Mouse (Mus musculus) yolk sac, embryonic 10.5 days (tissue): ENCODE data around the gene Pus7.
"Not testable (repeated sequence)": the region's sequence is repeated elsewhere in the genome, so short reads cannot be mapped to it uniquely, and the experiment has no call there.

ENCODE experiments used
- DNase-seq: peaks from one replicate; pipeline ENCODE4 v3.0.0-alpha.2; 2017; ENCODE audit warnings: low spot score

Pus7 gene

DNA sequence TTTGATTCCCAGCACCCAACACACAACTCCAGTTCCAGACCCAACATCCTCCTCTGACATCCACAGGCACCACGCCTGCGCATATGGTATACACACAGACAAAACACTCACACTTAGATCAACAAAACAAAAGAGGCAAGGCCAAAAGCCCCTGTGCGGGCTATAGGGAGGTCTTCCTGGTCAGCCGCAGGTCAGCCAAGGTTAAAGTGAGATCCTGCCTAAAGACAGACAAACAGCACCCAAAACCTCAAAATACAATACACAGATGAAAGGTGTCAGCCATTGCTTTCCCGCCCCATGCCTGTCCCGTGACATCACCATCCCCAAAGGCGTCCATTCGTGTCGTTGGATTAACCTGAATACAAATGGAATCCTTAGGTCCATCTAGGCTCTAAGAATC is 27.9 kb downstream of the Pus7 start:
- no peak for DNase-seq

GRCm38 (mm10) chr5:23749882-23750281 is 33.6 kb downstream of the Pus7 start:
- DNase-seq: no peak

- DNase-seq: no peak
Measured at GRCm38 (mm10) chr5:23743261-23743660, 40.2 kb downstream of the Pus7 start.

GRCm38 (mm10) chr5:23737111-23737510 is 46.4 kb downstream of the Pus7 start:
- DNase-seq: no peak

- no peak for DNase-seq
Measured at GRCm38 (mm10) chr5:23736366-23736765, 47.1 kb downstream of the Pus7 start.

- DNase-seq: no peak
Measured at GRCm38 (mm10) chr5:23721956-23722355, 61.6 kb downstream of the Pus7 start.

DNA sequence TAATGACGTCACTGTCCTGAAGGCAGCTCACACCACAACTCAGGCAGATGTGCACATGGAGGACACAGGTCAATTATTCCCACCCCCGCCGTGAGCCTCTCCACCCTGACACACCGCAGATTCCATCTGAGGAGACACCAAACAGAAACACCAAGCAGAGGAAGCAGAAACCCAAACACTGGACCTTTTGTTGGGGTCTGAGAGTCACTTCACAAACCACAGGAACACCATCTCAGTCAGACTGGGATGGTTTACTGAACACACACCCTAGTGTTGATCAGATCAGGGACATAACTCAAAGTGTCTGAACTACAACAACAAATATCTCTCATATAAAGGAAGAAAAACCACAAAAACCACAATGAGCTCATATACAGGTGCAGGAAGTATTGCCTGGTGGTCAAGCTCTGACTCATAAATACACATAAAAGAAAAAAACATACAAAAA is 64.6 kb downstream of the Pus7 start:
- DNase-seq: no peak

DNA sequence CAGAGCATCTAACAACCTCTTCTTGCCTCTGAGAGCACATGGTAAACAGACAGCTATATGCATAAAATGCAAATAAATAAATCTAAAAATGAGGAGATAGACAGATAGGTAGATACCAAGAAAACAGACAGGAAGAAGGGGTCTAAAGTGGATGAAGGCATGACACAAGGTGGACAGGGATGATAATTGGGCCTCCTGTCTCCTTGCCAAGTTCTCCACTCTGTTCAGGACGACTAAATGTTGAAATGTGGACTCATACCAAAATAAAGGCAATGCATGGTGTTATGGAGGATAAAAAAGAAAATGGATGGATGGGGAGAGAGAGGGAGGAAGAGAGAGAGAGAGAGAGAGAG is 65.4 kb downstream of the Pus7 start:
- DNase-seq: no peak

DNA sequence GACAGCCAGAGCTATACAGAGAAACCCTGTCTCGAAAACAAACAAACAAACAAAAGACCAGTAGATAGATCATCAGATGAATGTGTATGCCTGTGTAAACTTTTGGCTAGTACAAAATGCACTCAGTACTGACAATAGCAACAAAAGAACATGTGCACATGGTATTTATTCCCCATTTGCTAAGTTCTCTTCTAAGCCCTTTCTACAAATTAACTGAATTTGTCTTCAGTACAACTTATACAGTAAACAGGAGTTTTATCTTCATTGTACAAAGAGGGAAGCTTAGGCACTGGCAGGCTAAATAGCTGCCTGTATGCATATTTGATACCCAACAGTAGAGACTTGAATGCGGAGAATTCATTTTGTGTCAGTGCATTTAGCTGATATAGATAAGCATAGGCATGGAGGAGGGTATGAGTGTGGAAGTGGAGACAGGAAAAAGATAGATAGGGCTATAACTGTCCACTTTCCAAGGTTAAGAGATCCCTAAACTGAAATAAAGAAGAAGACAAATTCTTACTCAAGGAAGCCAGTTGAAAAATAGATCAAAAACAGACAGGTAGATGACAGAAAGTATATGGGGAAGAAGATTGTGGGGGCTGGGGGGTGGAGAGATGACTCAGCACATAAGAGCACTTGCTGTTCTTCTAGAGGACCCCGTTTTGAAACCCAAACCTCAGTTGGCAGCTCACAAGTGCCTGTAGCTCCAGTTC is 65.9 kb downstream of the Pus7 start:
- DNase-seq: no peak

- no peak for DNase-seq
Measured at GRCm38 (mm10) chr5:23713401-23714335, 69.8 kb downstream of the Pus7 start.

DNA sequence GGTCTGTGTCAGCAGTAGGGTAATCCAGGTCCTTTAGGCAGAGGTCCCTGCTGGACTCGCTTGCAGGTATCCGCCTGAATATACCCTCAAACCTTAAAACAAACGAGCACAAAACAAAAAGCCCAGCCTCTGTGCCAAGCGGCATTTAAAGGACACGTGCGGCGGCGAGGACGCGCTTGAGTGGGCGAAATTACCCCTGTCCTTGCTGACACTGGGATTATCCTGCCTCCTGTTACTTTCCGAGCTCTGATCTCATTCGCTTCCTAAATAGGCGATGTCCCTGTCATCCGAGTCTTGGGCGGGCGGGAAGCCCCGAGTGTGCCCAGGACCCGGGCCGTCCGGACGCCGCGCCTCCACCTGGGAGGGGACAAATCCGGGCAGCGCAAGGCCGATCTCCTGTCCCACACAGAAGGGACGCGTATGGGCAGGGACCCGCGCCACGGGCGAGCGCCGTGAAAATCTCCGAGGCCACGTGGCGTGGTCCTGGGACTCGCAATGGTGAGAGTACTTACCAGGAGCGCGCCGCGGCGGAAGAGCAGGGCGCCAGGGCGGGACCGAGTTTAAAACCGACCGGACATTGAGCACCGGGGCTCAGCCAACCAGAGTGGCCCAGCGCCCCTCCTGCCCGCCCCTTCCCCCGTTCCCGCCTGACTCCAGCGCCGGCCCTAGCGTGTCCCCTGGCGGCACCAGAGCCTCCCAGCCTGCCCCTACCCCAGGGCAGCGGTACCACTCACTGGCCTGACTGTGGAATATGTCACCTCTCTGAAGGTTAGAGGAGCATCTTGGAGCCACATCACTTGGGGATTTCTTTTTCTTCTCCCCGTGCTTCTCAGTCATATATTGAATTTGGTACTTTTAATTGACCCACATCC is 71.1 kb downstream of the Pus7 start:
- peak; percentile 78 for DNase-seq

DNA sequence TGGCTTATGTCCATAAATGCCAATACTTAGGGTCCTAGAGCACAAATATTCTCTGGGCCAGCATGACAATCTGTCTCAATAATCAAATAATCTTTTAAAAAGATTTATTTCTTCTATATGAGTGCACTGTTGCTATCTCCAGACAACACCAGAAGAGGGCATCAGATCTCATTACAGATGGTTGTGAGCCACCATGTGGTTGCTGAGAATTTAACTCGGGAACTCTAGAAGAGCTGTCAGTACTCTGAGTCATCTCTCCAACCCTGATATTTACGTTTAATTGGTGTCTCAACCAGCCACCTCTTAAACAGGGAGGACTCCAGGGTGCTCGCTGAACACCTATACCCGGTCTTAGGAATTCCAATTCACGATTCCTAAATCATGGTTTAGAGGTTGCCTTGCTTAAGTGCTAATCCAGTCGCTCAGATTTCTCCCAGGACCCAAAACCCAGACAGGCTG is 71.8 kb downstream of the Pus7 start:
- not testable (repeated sequence) for DNase-seq

DNA sequence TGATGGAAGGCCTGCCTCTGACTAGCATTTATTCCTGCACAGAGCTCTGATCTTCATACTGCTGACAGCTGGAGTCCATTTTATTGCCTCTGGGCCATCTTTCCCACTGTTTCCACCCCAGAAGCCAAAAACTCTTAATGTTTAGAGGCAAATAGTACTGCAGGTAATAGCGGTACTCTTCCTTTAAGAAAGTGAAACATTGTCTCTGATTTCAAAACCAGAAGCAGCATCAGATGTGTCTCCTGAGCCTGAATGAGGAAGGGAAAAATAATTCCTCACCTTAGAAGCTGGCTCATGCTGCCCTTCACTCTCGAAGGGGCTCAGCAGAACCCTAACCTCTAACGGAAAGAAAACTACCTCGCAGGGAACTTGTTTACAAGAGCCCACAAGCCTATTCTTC is 72.3 kb downstream of the Pus7 start:
- no peak for DNase-seq

GRCm38 (mm10) chr5:23709661-23710060 is 73.8 kb downstream of the Pus7 start:
- no peak for DNase-seq

DNA sequence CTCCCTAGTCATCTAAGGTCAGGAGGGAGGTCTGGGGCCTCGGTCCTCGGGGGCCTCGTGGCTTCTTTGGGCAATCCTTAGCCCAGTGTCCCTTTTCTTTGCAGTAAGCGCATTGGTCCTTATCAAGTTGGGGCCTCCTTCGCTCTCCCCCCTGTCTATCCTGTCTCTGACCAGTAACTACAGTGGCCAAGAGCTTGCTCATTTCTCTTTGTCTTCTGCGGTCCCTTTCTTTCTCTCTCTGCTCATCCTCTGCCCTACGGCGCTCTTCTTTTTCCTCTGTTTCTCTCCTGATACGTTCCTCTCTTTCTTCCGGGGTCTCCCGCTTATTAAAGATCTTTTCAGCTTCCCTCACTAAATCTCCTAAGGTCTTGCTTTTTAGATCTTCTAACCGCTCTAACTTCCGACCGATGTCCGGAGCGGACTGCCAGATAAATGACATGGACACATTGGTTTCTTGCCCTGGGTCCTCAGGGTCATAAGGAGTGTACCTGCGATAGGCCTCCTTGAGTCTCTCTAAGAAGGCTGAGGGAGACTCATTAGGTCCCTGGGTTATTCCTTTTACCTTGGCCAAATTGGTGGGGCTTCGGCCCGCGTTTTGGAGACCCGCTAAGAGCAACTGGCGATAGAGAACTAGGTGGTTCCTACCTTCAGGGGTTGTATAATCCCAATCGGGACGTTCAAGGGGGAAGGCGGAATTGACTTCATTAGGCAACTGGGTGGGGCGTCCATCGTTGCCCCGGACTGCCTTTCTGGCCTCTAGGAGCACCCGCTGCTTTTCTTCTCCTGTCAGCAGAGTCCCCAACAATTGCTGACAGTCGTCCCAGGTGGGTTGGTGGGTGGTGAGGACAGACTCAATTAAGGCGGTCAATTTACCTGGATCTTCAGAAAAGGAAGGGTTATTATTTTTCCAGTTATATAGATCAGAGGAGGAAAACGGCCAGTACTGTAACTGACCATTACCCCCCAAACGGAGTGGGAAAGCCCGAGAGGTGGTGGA is 76.6 kb downstream of the Pus7 start:
- DNase-seq: not testable (repeated sequence)

- no peak for DNase-seq
Measured at GRCm38 (mm10) chr5:23697457-23697856, 86.1 kb downstream of the Pus7 start.
